10 mouse cellular contexts compared by ENCODE assay signal in the genomic region with DNA sequence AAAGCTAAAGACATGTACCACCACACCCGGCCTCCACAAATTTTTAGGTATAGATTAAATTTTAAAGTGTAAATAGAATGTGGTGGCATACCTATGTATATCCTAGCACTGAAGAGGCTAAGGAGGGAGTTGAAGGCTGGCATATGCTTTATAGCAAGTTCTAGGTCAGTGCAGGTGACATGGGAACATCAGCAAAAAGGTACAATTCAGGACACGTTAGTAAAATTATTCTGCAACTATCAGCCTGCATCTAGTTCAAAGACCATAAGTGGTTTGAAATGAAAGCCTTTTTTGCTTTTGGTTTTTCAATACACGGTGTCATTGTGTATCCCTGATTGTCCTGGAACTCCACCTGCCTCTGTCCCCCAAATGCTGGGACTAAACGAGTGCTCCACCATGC. TPM values are rescaled to one million over a fixed set of nuclear protein-coding genes. Genes with fewer than 3 reads are reported as not detected.
A peak's percentile ranks its signal among the peaks of the same experiment; 100 is the strongest.
DNase-seq lines count a peak whose midpoint lies in the region; ATAC-seq and TF ChIP-seq lines count a peak whose summit lies in the region.
"Had no signal": no experiment of that assay in that cellular context is flagged by ENCODE, and none has a peak within 500 bp of the region (broad histone marks: within the 10 kb centered on the region; RNA-seq: fewer than 3 reads in every experiment).

No protein-coding gene starts in this region.

- 53% methylated on average over 4 of the region's 4 CpGs for WGBS in heart, embryonic 14.5 days
- WGBS in hindbrain, embryonic 13.5 days: 54% methylated on average over 4 of the region's 4 CpGs
- 66% methylated on average over 4 of the region's 4 CpGs for WGBS in midbrain, embryonic 10.5 days

- peak overlapping the region; percentile 79 for H3K4me2 ChIP-seq in heart, embryonic 14.5 days (ENCODE audit: low read length)
- peak overlapping the region; percentile 71 for H3K4me2 ChIP-seq in hindbrain, embryonic 13.5 days

- TF ChIP-seq CTCF in MEL (IDR thresholded peaks at IDR 0.05 in 2 of 3, conservative IDR thresholded peaks at IDR 0.05 in 1 of 3; ENCODE audit: control insufficient read depth in 1 of 3, insufficient read depth in 1 of 3, low read depth in 2 of 3, low read length in 3 of 3, poor library complexity in 1 of 3, severe bottlenecking in 1 of 3): no peak

- H3K9ac ChIP-seq in heart, embryonic 14.5 days (ENCODE audit: low read length): no peak overlapping the region
- H3K9ac ChIP-seq in MEL (ENCODE audit: control insufficient read depth, low read depth, low read length, poor library complexity, severe bottlenecking): no peak overlapping the region
- H3K9ac ChIP-seq in hindbrain, embryonic 13.5 days: peak overlapping the region; percentile 70; the same call in 1 of the 2 replicates

- no peak for DNase-seq in heart, adult 8-10 months (ENCODE audit: low spot score)
- DNase-seq in MEL (ENCODE audit: low read depth, low spot score): no peak
- DNase-seq in midbrain, embryonic 10.5 days (ENCODE audit: low spot score): no peak
- no peak for DNase-seq in left cerebral cortex, adult 11 months (ENCODE audit: low spot score)
- no peak for DNase-seq in cerebellum, adult 11 months
- DNase-seq: adrenal gland, postnatal 10 days had no signal

- no peaks in the 10 kb centered on the region for H3K27me3 ChIP-seq in heart, embryonic 14.5 days (ENCODE audit: control insufficient read depth, insufficient read depth, low read length)
- H3K27me3 ChIP-seq in MEL (ENCODE audit: control insufficient read depth in 1 of 2, insufficient read depth in 2 of 2, low read length in 2 of 2): no peaks in the 10 kb centered on the region
- H3K27me3 ChIP-seq in hindbrain, embryonic 13.5 days: no peaks in the 10 kb centered on the region
- H3K27me3 ChIP-seq in midbrain, embryonic 10.5 days (ENCODE audit: low read depth, poor library complexity, severe bottlenecking): no peaks in the 10 kb centered on the region
- H3K27me3 ChIP-seq: megakaryocyte, embryonic 14.5 days had no signal

- H3K9me3 ChIP-seq in heart, embryonic 14.5 days (ENCODE audit: control insufficient read depth, low read length): no peaks in the 10 kb centered on the region
- no peaks in the 10 kb centered on the region for H3K9me3 ChIP-seq in MEL (replicated peaks; ENCODE audit: insufficient read depth, low read length)
- no peaks in the 10 kb centered on the region for H3K9me3 ChIP-seq in hindbrain, embryonic 13.5 days
- no peaks in the 10 kb centered on the region for H3K9me3 ChIP-seq in midbrain, embryonic 10.5 days (replicated peaks)
- H3K9me3 ChIP-seq: megakaryocyte, embryonic 14.5 days had no signal

- no peak overlapping the region for H3K27ac ChIP-seq in heart, embryonic 14.5 days (replicated peaks in 1 of 2; ENCODE audit: control insufficient read depth in 1 of 2, insufficient read depth in 1 of 2, low read depth in 2 of 2, low read length in 2 of 2)
- no peak overlapping the region for H3K27ac ChIP-seq in MEL (ENCODE audit: control insufficient read depth, low read depth, low read length)
- peak overlapping the region; percentile 96 for H3K27ac ChIP-seq in hindbrain, embryonic 13.5 days
- H3K27ac ChIP-seq in midbrain, embryonic 10.5 days (replicated peaks): peak overlapping the region; percentile 95

- H3K4me1 ChIP-seq in heart, embryonic 14.5 days (ENCODE audit: control insufficient read depth in 2 of 2, insufficient read depth in 2 of 2, low read length in 2 of 2): peaks cover 4 to 11% of the 10 kb centered on the region in 2 experiments; a peak in 1 of 4 replicates
- peaks cover 4 to 9% of the 10 kb centered on the region in 2 experiments for H3K4me1 ChIP-seq in MEL (ENCODE audit: control insufficient read depth in 1 of 2, insufficient read depth in 2 of 2, low read length in 2 of 2)
- peaks cover 26% of the 10 kb centered on the region for H3K4me1 ChIP-seq in hindbrain, embryonic 13.5 days (replicated peaks)
- peaks cover 26% of the 10 kb centered on the region for H3K4me1 ChIP-seq in midbrain, embryonic 10.5 days

- TF ChIP-seq EP300 in MEL (IDR thresholded peaks at IDR 0.05; ENCODE audit: low read depth in 1 of 2, low read length in 2 of 2): no peak

- TF ChIP-seq POLR2A in MEL (IDR thresholded peaks at IDR 0.05; ENCODE audit: control insufficient read depth in 1 of 2, insufficient read depth in 1 of 2, low read depth in 1 of 2, low read length in 2 of 2, poor library complexity in 1 of 2): no peak

- H3K36me3 ChIP-seq in heart, embryonic 14.5 days (ENCODE audit: control insufficient read depth, insufficient read depth, low read length): peaks cover 53% of the 10 kb centered on the region
- peaks cover 20 to 24% of the 10 kb centered on the region in 2 experiments for H3K36me3 ChIP-seq in MEL (ENCODE audit: control insufficient read depth in 1 of 2, insufficient read depth in 2 of 2, low read length in 2 of 2)
- peaks cover 37% of the 10 kb centered on the region for H3K36me3 ChIP-seq in hindbrain, embryonic 13.5 days
- H3K36me3 ChIP-seq in midbrain, embryonic 10.5 days: peaks cover 60% of the 10 kb centered on the region

- H3K4me3 ChIP-seq in heart, embryonic 14.5 days (ENCODE audit: control insufficient read depth in 1 of 2, insufficient read depth in 1 of 2, low read depth in 1 of 2, low read length in 2 of 2): no peak overlapping the region
- H3K4me3 ChIP-seq in MEL (ENCODE audit: control insufficient read depth in 1 of 2, insufficient read depth in 1 of 2, low read depth in 2 of 2, low read length in 2 of 2): no peak overlapping the region
- H3K4me3 ChIP-seq in hindbrain, embryonic 13.5 days: peak overlapping the region; percentile 96; the same call in 1 of the 2 replicates
- peak overlapping the region; percentile 92 for H3K4me3 ChIP-seq in midbrain, embryonic 10.5 days

- no peak for TF ChIP-seq RAD21 in MEL (IDR thresholded peaks at IDR 0.05; ENCODE audit: low read depth, low read length)

- peaks cover 20% of the 10 kb centered on the region for H3K79me2 ChIP-seq in MEL (ENCODE audit: control insufficient read depth, insufficient read depth, low read length, poor library complexity)

- no peak for ATAC-seq in heart, embryonic 14.5 days (ENCODE audit: insufficient number of reproducible peaks, insufficient read depth, low FRiP score, low read depth)
- no peak for ATAC-seq in hindbrain, embryonic 13.5 days (ENCODE audit: low FRiP score)
- ATAC-seq in CD4-positive, CD25-positive, alpha-beta regulatory T cell, adult 4 months: no peak

RNA-seq across cellular contexts. Expression of a gene that starts 1.3 kb away (rescaled TPM):
- polyA plus RNA-seq in heart, embryonic 14.5 days (2014; fragmentation: Nextera tagmentation; extraction: Ambion mirVana): 18.5 and 21.3 TPM in 2 replicates
- 1 to 10 TPM; 4.5 to 9.5 (median 6.9) TPM for total RNA-seq in heart, adult 8-10 months (2022)
- total RNA-seq in MEL (2012; rRNA removed): 39.3 and 48.9 TPM in 2 replicates
- polyA plus RNA-seq in MEL (2012; ENCODE audit: insufficient read depth in 1 of 2, insufficient read length in 2 of 2, low read depth in 1 of 2, low replicate concordance in 2 of 2, missing spikeins in 1 of 2): 10 to 100 TPM in 1 of 2 experiments, not detected in 1; 52.1 TPM
- 82.1 and 83.5 TPM in 2 replicates for polyA plus RNA-seq in hindbrain, embryonic 13.5 days (2015; fragmentation: Nextera tagmentation; extraction: Ambion mirVana)
- polyA plus RNA-seq in midbrain, embryonic 10.5 days (2016; fragmentation: Nextera tagmentation; extraction: Ambion mirVana): 74.4 and 81.1 TPM in 2 replicates
- 1 to 10 TPM; 5.6 to 7.2 TPM for polyA plus RNA-seq in CD4-positive, CD25-positive, alpha-beta regulatory T cell, adult 4 months (2017; shearing (Covaris generic))

RNA-seq across cellular contexts. Expression of a gene that starts 16.5 kb away (rescaled TPM):
- 61.1 and 65.3 TPM in 2 replicates for polyA plus RNA-seq in heart, embryonic 14.5 days (2014; fragmentation: Nextera tagmentation; extraction: Ambion mirVana)
- total RNA-seq in heart, adult 8-10 months (2022): 10 to 100 TPM; 13.8 to 16.9 (median 15.0) TPM
- total RNA-seq in MEL (2012; rRNA removed): 21.3 and 24.5 TPM in 2 replicates
- 10 to 100 TPM in 1 of 2 experiments, not detected in 1; 24.8 TPM for polyA plus RNA-seq in MEL (2012; ENCODE audit: insufficient read depth in 1 of 2, insufficient read length in 2 of 2, low read depth in 1 of 2, low replicate concordance in 2 of 2, missing spikeins in 1 of 2)
- 56.8 and 57.6 TPM in 2 replicates for polyA plus RNA-seq in hindbrain, embryonic 13.5 days (2015; fragmentation: Nextera tagmentation; extraction: Ambion mirVana)
- 103 and 111 TPM in 2 replicates for polyA plus RNA-seq in midbrain, embryonic 10.5 days (2016; fragmentation: Nextera tagmentation; extraction: Ambion mirVana)
- polyA plus RNA-seq in CD4-positive, CD25-positive, alpha-beta regulatory T cell, adult 4 months (2017; shearing (Covaris generic)): 10 to 100 TPM; 12.6 to 12.8 TPM

RNA-seq across cellular contexts. Expression of a gene that starts 17.1 kb away (rescaled TPM):
- 7.5 and 8.0 TPM in 2 replicates for polyA plus RNA-seq in heart, embryonic 14.5 days (2014; fragmentation: Nextera tagmentation; extraction: Ambion mirVana)
- under 1 TPM; 0.25 to 0.55 (median 0.37) TPM for total RNA-seq in heart, adult 8-10 months (2022)
- total RNA-seq in MEL (2012; rRNA removed): 4.9 and 7.6 TPM in 2 replicates
- 10 to 100 TPM; 19.3 to 50.6 TPM for polyA plus RNA-seq in MEL (2012; ENCODE audit: insufficient read depth in 1 of 2, insufficient read length in 2 of 2, low read depth in 1 of 2, low replicate concordance in 2 of 2, missing spikeins in 1 of 2)
- polyA plus RNA-seq in hindbrain, embryonic 13.5 days (2015; fragmentation: Nextera tagmentation; extraction: Ambion mirVana): 3.0 and 3.5 TPM in 2 replicates
- polyA plus RNA-seq in midbrain, embryonic 10.5 days (2016; fragmentation: Nextera tagmentation; extraction: Ambion mirVana): 15.6 and 17.1 TPM in 2 replicates
- polyA plus RNA-seq in CD4-positive, CD25-positive, alpha-beta regulatory T cell, adult 4 months (2017; shearing (Covaris generic)): 1 to 10 TPM; 1.6 to 2.1 TPM

RNA-seq across cellular contexts. Expression of a gene that starts 39.0 kb away (rescaled TPM):
- polyA plus RNA-seq in heart, embryonic 14.5 days (2014; fragmentation: Nextera tagmentation; extraction: Ambion mirVana): 12.9 and 14.0 TPM in 2 replicates
- 10 to 100 TPM in 1 of 4 experiments, 1 to 10 TPM in 3; 8.9 to 10.3 (median 9.5) TPM for total RNA-seq in heart, adult 8-10 months (2022)
- total RNA-seq in MEL (2012; rRNA removed): 26.6 and 28.1 TPM in 2 replicates
- polyA plus RNA-seq in MEL (2012; ENCODE audit: insufficient read depth in 1 of 2, insufficient read length in 2 of 2, low read depth in 1 of 2, low replicate concordance in 2 of 2, missing spikeins in 1 of 2): 100 to 1,000 TPM in 1 of 2 experiments, 10 to 100 TPM in 1; 33.9 to 120 TPM
- polyA plus RNA-seq in hindbrain, embryonic 13.5 days (2015; fragmentation: Nextera tagmentation; extraction: Ambion mirVana): 21.3 and 22.4 TPM in 2 replicates
- polyA plus RNA-seq in midbrain, embryonic 10.5 days (2016; fragmentation: Nextera tagmentation; extraction: Ambion mirVana): 26.2 and 26.9 TPM in 2 replicates
- 1 to 10 TPM; 6.4 to 8.4 TPM for polyA plus RNA-seq in CD4-positive, CD25-positive, alpha-beta regulatory T cell, adult 4 months (2017; shearing (Covaris generic))

RNA-seq across cellular contexts. Expression of a gene that starts 51.7 kb away (rescaled TPM):
- 28.6 and 30.1 TPM in 2 replicates for polyA plus RNA-seq in heart, embryonic 14.5 days (2014; fragmentation: Nextera tagmentation; extraction: Ambion mirVana)
- total RNA-seq in heart, adult 8-10 months (2022): 10 to 100 TPM in 2 of 4 experiments, 1 to 10 TPM in 2; 9.1 to 12.0 (median 10.5) TPM
- 10.6 and 11.2 TPM in 2 replicates for total RNA-seq in MEL (2012; rRNA removed)
- 1 to 10 TPM in 1 of 2 experiments, not detected in 1; 7.9 TPM for polyA plus RNA-seq in MEL (2012; ENCODE audit: insufficient read depth in 1 of 2, insufficient read length in 2 of 2, low read depth in 1 of 2, low replicate concordance in 2 of 2, missing spikeins in 1 of 2)
- polyA plus RNA-seq in hindbrain, embryonic 13.5 days (2015; fragmentation: Nextera tagmentation; extraction: Ambion mirVana): 190 and 193 TPM in 2 replicates
- 50.7 and 77.7 TPM in 2 replicates for polyA plus RNA-seq in midbrain, embryonic 10.5 days (2016; fragmentation: Nextera tagmentation; extraction: Ambion mirVana)
- under 1 TPM; 0.23 to 0.51 TPM for polyA plus RNA-seq in CD4-positive, CD25-positive, alpha-beta regulatory T cell, adult 4 months (2017; shearing (Covaris generic))

Comparison
In these comparisons a context has a peak if more than half of its experiments do, and no peak if none do; other contexts are left out.
1. H3K27ac ChIP-seq: peak in hindbrain, embryonic 13.5 days (single experiment) and midbrain, embryonic 10.5 days (single experiment); none in heart, embryonic 14.5 days (0 of 2) and MEL (single experiment).
2. H3K4me3 ChIP-seq: peak in hindbrain, embryonic 13.5 days (single experiment) and midbrain, embryonic 10.5 days (single experiment); none in heart, embryonic 14.5 days (0 of 2) and MEL (0 of 2).